9 mouse cellular contexts compared by ENCODE assay signal in the genomic region with DNA sequence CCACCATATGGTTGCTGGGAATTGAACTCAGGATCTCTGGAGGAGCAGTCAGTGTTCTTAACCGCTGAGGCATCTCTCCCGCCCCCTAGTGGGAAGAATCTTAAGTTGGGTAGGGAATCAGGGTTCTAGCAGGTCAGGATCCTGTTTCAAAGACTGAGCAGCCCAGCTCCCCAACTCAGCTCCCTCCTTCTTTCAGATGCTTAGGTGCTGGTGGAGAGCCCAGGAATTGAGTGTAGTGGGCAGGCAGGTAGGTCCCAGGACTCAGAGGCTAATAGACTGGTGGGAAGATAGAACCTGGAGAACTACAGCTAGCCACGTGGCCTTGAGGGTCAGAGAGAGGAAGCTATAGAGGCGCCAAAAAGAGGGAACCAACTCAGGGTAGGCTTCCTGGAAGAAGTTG. TPM values are rescaled to one million over a fixed set of nuclear protein-coding genes. Genes with fewer than 3 reads are reported as not detected.
DNase-seq lines count a peak whose midpoint lies in the region; ATAC-seq and TF ChIP-seq lines count a peak whose summit lies in the region.
"Had no signal": no experiment of that assay in that cellular context is flagged by ENCODE, and none has a peak within 500 bp of the region (broad histone marks: within the 10 kb centered on the region; RNA-seq: fewer than 3 reads in every experiment).

No protein-coding gene starts in this region.

- WGBS in limb, embryonic 14.5 days, result 27% methylated on average over 4 of the region's 4 CpGs
- WGBS in neural tube, embryonic 14.5 days, result 23% methylated on average over 4 of the region's 4 CpGs

- H3K27ac ChIP-seq in left cerebral cortex, adult 2 months, result peak overlapping the region; percentile 93; the same call in 1 of the 2 replicates
- H3K27ac ChIP-seq in limb, embryonic 14.5 days (replicated peaks; ENCODE audit: low read depth, low read length), result no peak overlapping the region
- H3K27ac ChIP-seq in neural tube, embryonic 14.5 days (ENCODE audit: low read depth, low read length), result no peak overlapping the region

- TF ChIP-seq CTCF in left cerebral cortex, adult 2 months (IDR thresholded peaks at IDR 0.05), result peak; percentile 57

- no peaks in the 10 kb centered on the region for H3K9me3 ChIP-seq in limb, embryonic 14.5 days (ENCODE audit: control insufficient read depth, low read length)
- H3K9me3 ChIP-seq in neural tube, embryonic 14.5 days (ENCODE audit: control insufficient read depth, low read length), result no peaks in the 10 kb centered on the region
- H3K9me3 ChIP-seq: embryonic facial prominence, embryonic 13.5 days had no signal

- intact Hi-C loops in left cerebral cortex, adult 2 months (cut with DNase I), result loop anchor here (2.0 kb wide), 2 partner anchors 15 to 29 kb away; a partner anchor contains a TSS
- intact Hi-C loops in left cerebral cortex, postnatal 4 days (cut with DNase I), result loop anchor here (5.0 kb wide), 1 partner anchor 40 kb away; a partner anchor contains a TSS
- intact Hi-C loops in gastrocnemius, postnatal 14 days (cut with DNase I; ENCODE audit: low total_unique reads), result no loop called here

- TF ChIP-seq POLR2A in limb, embryonic 14.5 days (IDR thresholded peaks at IDR 0.05; ENCODE audit: borderline replicate concordance, extremely low read depth, insufficient read depth, insufficient read length), result no peak

- no peak overlapping the region for H3K4me2 ChIP-seq in limb, embryonic 14.5 days (replicated peaks; ENCODE audit: low read depth, low read length, severe bottlenecking)
- H3K4me2 ChIP-seq in neural tube, embryonic 14.5 days (ENCODE audit: low read depth, low read length), result 0 out of 2 replicates have a peak overlapping the region, but pooled peaks have one; percentile 96

- no peak overlapping the region for H3K9ac ChIP-seq in limb, embryonic 14.5 days (ENCODE audit: low read depth, low read length, severe bottlenecking)
- H3K9ac ChIP-seq in neural tube, embryonic 14.5 days (replicated peaks; ENCODE audit: low read depth, low read length), result no peak overlapping the region

- H3K36me3 ChIP-seq in limb, embryonic 14.5 days (ENCODE audit: control insufficient read depth, insufficient read depth, low read length), result no peaks in the 10 kb centered on the region
- no peaks in the 10 kb centered on the region for H3K36me3 ChIP-seq in neural tube, embryonic 14.5 days (ENCODE audit: control insufficient read depth, insufficient read depth, low read length)
- H3K36me3 ChIP-seq: embryonic facial prominence, embryonic 13.5 days had no signal

- H3K4me3 ChIP-seq in left cerebral cortex, adult 2 months, result peak overlapping the region; percentile 91; the same call in 1 of the 2 replicates
- H3K4me3 ChIP-seq in limb, embryonic 14.5 days (replicated peaks; ENCODE audit: low read length), result no peak overlapping the region
- no peak overlapping the region for H3K4me3 ChIP-seq in neural tube, embryonic 14.5 days (ENCODE audit: low read depth, low read length)

- H3K27me3 ChIP-seq in limb, embryonic 14.5 days (ENCODE audit: control insufficient read depth, insufficient read depth, low read length), result no peaks in the 10 kb centered on the region
- peaks cover 2% of the 10 kb centered on the region; the same call in 1 of the 2 replicates for H3K27me3 ChIP-seq in neural tube, embryonic 14.5 days (ENCODE audit: control insufficient read depth, insufficient read depth, low read length)

- ATAC-seq in granulocyte monocyte progenitor cell, adult 5-6 weeks (replicated peaks; ENCODE audit: poor library complexity, severe bottlenecking), result peak; percentile 17
- no peak for ATAC-seq in limb, embryonic 14.5 days (ENCODE audit: low FRiP score, low read depth)
- ATAC-seq in neural tube, embryonic 14.5 days (ENCODE audit: low read depth), result no peak
- ATAC-seq in erythroid progenitor cell, adult 5-6 weeks (replicated peaks; ENCODE audit: low FRiP score, poor library complexity, severe bottlenecking), result no peak

- peaks cover 22% of the 10 kb centered on the region for H3K4me1 ChIP-seq in limb, embryonic 14.5 days (ENCODE audit: control insufficient read depth, insufficient read depth, low read length)
- H3K4me1 ChIP-seq in neural tube, embryonic 14.5 days (ENCODE audit: control insufficient read depth, insufficient read depth, low read length), result peaks cover 16% of the 10 kb centered on the region

- DNase-seq in left cerebral cortex, adult 2 months (ENCODE audit: extremely low spot score in 1 of 2, low spot score in 2 of 2), result peak in 1 of 2 experiments; percentile 28
- no peak for DNase-seq in left cerebral cortex, postnatal 4 days
- peak; percentile 88 for DNase-seq in ZHBTc4 (ENCODE audit: low read depth, low spot score)
- peak; percentile 58 for DNase-seq in limb, embryonic 14.5 days (ENCODE audit: low spot score)
- no peak for DNase-seq in gastrocnemius, postnatal 14 days

RNA-seq across cellular contexts. Expression of a gene that starts 2.6 kb away (rescaled TPM):
- 10 to 100 TPM; 81.0 to 91.4 TPM for total RNA-seq in left cerebral cortex, adult 2 months (2021)
- total RNA-seq in left cerebral cortex, postnatal 4 days (2021), result 10 to 100 TPM; 70.0 to 70.6 TPM
- 55.3 and 92.8 TPM in 2 replicates for total RNA-seq in granulocyte monocyte progenitor cell, adult 5-6 weeks (2014; fragmentation: Nextera tagmentation)
- 5.4 and 10.1 TPM in 2 replicates for total RNA-seq in granulocyte monocyte progenitor cell, adult 5-6 weeks (2017)
- polyA plus RNA-seq in limb, embryonic 14.5 days (2012; rRNA removed), result 25.0 and 34.3 TPM in 2 replicates
- polyA plus RNA-seq in limb, embryonic 14.5 days (2014; fragmentation: Nextera tagmentation; extraction: Ambion mirVana), result 18.7 and 22.1 TPM in 2 replicates
- polyA plus RNA-seq in neural tube, embryonic 14.5 days (2014; fragmentation: Nextera tagmentation; extraction: Ambion mirVana), result 25.8 and 29.6 TPM in 2 replicates
- total RNA-seq in gastrocnemius, postnatal 14 days (2021), result 10 to 100 TPM; 18.9 to 20.6 TPM
- total RNA-seq in erythroid progenitor cell, adult 5-6 weeks (2015; ENCODE audit: low replicate concordance), result 7.2 and 11.3 TPM in 2 replicates
- 0.23 and 1.8 TPM in 2 replicates for total RNA-seq in erythroid progenitor cell, adult 5-6 weeks (2017; ENCODE audit: low replicate concordance)

RNA-seq across cellular contexts. Expression of a gene that starts 28.7 kb away (rescaled TPM):
- 10 to 100 TPM; 67.4 to 70.2 TPM for total RNA-seq in left cerebral cortex, adult 2 months (2021)
- 10 to 100 TPM; 80.8 to 82.2 TPM for total RNA-seq in left cerebral cortex, postnatal 4 days (2021)
- 104 and 105 TPM in 2 replicates for total RNA-seq in granulocyte monocyte progenitor cell, adult 5-6 weeks (2014; fragmentation: Nextera tagmentation)
- total RNA-seq in granulocyte monocyte progenitor cell, adult 5-6 weeks (2017), result 84.1 and 107 TPM in 2 replicates
- polyA plus RNA-seq in limb, embryonic 14.5 days (2012; rRNA removed), result 39.1 and 48.1 TPM in 2 replicates
- polyA plus RNA-seq in limb, embryonic 14.5 days (2014; fragmentation: Nextera tagmentation; extraction: Ambion mirVana), result 97.8 and 107 TPM in 2 replicates
- 81.3 and 85.6 TPM in 2 replicates for polyA plus RNA-seq in neural tube, embryonic 14.5 days (2014; fragmentation: Nextera tagmentation; extraction: Ambion mirVana)
- total RNA-seq in gastrocnemius, postnatal 14 days (2021), result 10 to 100 TPM; 34.5 TPM
- total RNA-seq in erythroid progenitor cell, adult 5-6 weeks (2015; ENCODE audit: low replicate concordance), result 154 and 195 TPM in 2 replicates
- 314 and 346 TPM in 2 replicates for total RNA-seq in erythroid progenitor cell, adult 5-6 weeks (2017; ENCODE audit: low replicate concordance)

RNA-seq across cellular contexts. Expression of a gene that starts 29.5 kb away (rescaled TPM):
- not detected for total RNA-seq in left cerebral cortex, adult 2 months (2021)
- not detected for total RNA-seq in left cerebral cortex, postnatal 4 days (2021)
- not detected in 2 replicates for total RNA-seq in granulocyte monocyte progenitor cell, adult 5-6 weeks (2014; fragmentation: Nextera tagmentation)
- not detected in 2 replicates for total RNA-seq in granulocyte monocyte progenitor cell, adult 5-6 weeks (2017)
- 1.0 and 1.7 TPM in 2 replicates for polyA plus RNA-seq in limb, embryonic 14.5 days (2012; rRNA removed)
- polyA plus RNA-seq in limb, embryonic 14.5 days (2014; fragmentation: Nextera tagmentation; extraction: Ambion mirVana), result 2.5 and 2.6 TPM in 2 replicates
- polyA plus RNA-seq in neural tube, embryonic 14.5 days (2014; fragmentation: Nextera tagmentation; extraction: Ambion mirVana), result 0.71 and 1.3 TPM in 2 replicates
- total RNA-seq in gastrocnemius, postnatal 14 days (2021), result 1 to 10 TPM in 1 of 2 experiments, under 1 TPM in 1; 0.73 to 1.7 TPM
- total RNA-seq in erythroid progenitor cell, adult 5-6 weeks (2015; ENCODE audit: low replicate concordance), result not detected in 2 replicates
- not detected in 2 replicates for total RNA-seq in erythroid progenitor cell, adult 5-6 weeks (2017; ENCODE audit: low replicate concordance)

RNA-seq across cellular contexts. Expression of a gene that starts 41.8 kb away (rescaled TPM):
- total RNA-seq in left cerebral cortex, adult 2 months (2021), result 100 to 1,000 TPM; 288 to 319 TPM
- total RNA-seq in left cerebral cortex, postnatal 4 days (2021), result 100 to 1,000 TPM; 255 to 260 TPM
- 112 and 132 TPM in 2 replicates for total RNA-seq in granulocyte monocyte progenitor cell, adult 5-6 weeks (2014; fragmentation: Nextera tagmentation)
- 47.1 and 47.3 TPM in 2 replicates for total RNA-seq in granulocyte monocyte progenitor cell, adult 5-6 weeks (2017)
- 98.9 and 105 TPM in 2 replicates for polyA plus RNA-seq in limb, embryonic 14.5 days (2012; rRNA removed)
- 91.2 and 93.2 TPM in 2 replicates for polyA plus RNA-seq in limb, embryonic 14.5 days (2014; fragmentation: Nextera tagmentation; extraction: Ambion mirVana)
- polyA plus RNA-seq in neural tube, embryonic 14.5 days (2014; fragmentation: Nextera tagmentation; extraction: Ambion mirVana), result 235 and 254 TPM in 2 replicates
- total RNA-seq in gastrocnemius, postnatal 14 days (2021), result 10 to 100 TPM; 43.2 to 44.7 TPM
- total RNA-seq in erythroid progenitor cell, adult 5-6 weeks (2015; ENCODE audit: low replicate concordance), result 84.7 and 109 TPM in 2 replicates
- 31.3 and 35.6 TPM in 2 replicates for total RNA-seq in erythroid progenitor cell, adult 5-6 weeks (2017; ENCODE audit: low replicate concordance)

Comparison
In these comparisons a context has a peak if more than half of its experiments do, and no peak if none do; other contexts are left out.
1. DNase-seq: peak in ZHBTc4 (single experiment) and limb, embryonic 14.5 days (single experiment); none in left cerebral cortex, postnatal 4 days (single experiment) and gastrocnemius, postnatal 14 days (single experiment).